Mouse (Mus musculus) kidney, embryonic 16.5 days (tissue): ENCODE results near the gene 2010300C02Rik. TPM values are rescaled to one million over a fixed set of nuclear protein-coding genes. Genes with fewer than 3 reads are reported as not detected.
"Not testable (repeated sequence)": the region's sequence is repeated elsewhere in the genome, so short reads cannot be mapped to it uniquely, and the experiment has no call there.

Source experiments
- ATAC-seq: fragments of 200-750 bp; cut with Nextera tagmentation; 2 replicates; pipeline ENCODE4 v1.8.0; 2017; ENCODE audit warnings: moderate TSS enrichment; ENCODE audit not compliant: low FRiP score, low TSS enrichment
- H3K27ac ChIP-seq: fragments of 300-500 bp; sonication (generic); 2 replicates; pipeline ENCODE4 v1.5.1; 2014; ENCODE audit warnings: low read length
- H3K27me3 ChIP-seq: fragments of 300-500 bp; sonication (generic); 2 replicates; pipeline ENCODE4 v1.6.1; 2014; ENCODE audit warnings: low read length, control low read depth, mixed read lengths; ENCODE audit not compliant: insufficient read depth
- H3K36me3 ChIP-seq: fragments of 300-500 bp; sonication (generic); 2 replicates; pipeline ENCODE4 v1.6.1; 2014; ENCODE audit warnings: low read length, control low read depth, mixed read lengths; ENCODE audit not compliant: insufficient read depth
- H3K4me1 ChIP-seq: fragments of 300-500 bp; sonication (generic); 2 replicates; pipeline ENCODE4 v1.6.1; 2014; ENCODE audit warnings: low read length, control low read depth, mixed read lengths; ENCODE audit not compliant: insufficient read depth
- H3K4me2 ChIP-seq: fragments of 300-500 bp; sonication (generic); replicated peaks from 2 replicates; pipeline ENCODE4 v1.6.1; 2014; ENCODE audit warnings: low read depth, low read length
- H3K4me3 ChIP-seq: fragments of 300-500 bp; sonication (generic); 2 replicates; pipeline ENCODE4 v1.5.1; 2014; ENCODE audit warnings: mild to moderate bottlenecking, low read length
- H3K9ac ChIP-seq: fragments of 300-500 bp; sonication (generic); replicated peaks from 2 replicates; pipeline ENCODE4 v1.6.1; 2014; ENCODE audit warnings: low read length
- H3K9me3 ChIP-seq: fragments of 300-500 bp; sonication (generic); 2 replicates; pipeline ENCODE4 v1.6.1; 2016; ENCODE audit warnings: low read length, control low read depth
- WGBS: fragments of 180-500 bp; shearing (Covaris S2); extraction: QIAGEN DNeasy Blood & Tissue Kit; methylation state at CpG from one replicate; pipeline ENCODE4 v1.1.7; 2014; 5-methylcytosine and 5-hydroxymethylcytosine counted together
- polyA plus RNA-seq: library from polyadenylated mRNA; unstranded; fragments of >200 nt; fragmentation: Nextera tagmentation; extraction: Ambion mirVana; gene quantifications from 2 replicates; pipeline ENCODE4 v1.2.1, GENCODE M21; 2015

Gene 2010300C02Rik
- polyA plus RNA-seq, 1 experiment from 2014 or later: 2.4 TPM

DNA sequence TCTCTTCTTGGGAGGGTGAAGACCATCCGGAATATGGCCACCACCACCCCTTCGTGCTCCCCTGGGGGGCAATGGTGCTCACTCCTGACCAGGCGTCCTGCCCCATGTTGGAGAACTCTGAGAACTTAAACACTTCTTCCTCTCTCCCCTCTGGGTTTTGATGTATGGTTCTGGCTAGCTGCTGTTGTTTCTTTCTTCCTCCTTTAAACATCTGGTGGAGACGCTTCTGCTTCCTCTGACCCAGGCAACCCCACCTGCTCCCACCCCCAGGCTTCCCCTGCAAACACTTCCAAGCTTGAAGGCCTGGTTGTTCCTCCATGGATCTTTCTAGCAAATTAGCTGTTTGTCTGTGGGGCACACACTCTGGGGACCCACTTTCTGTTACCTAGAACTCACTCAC, 117.6 kb downstream of the 2010300C02Rik start:
- 87% methylated on average over 4 of the region's 4 CpGs for WGBS

DNA sequence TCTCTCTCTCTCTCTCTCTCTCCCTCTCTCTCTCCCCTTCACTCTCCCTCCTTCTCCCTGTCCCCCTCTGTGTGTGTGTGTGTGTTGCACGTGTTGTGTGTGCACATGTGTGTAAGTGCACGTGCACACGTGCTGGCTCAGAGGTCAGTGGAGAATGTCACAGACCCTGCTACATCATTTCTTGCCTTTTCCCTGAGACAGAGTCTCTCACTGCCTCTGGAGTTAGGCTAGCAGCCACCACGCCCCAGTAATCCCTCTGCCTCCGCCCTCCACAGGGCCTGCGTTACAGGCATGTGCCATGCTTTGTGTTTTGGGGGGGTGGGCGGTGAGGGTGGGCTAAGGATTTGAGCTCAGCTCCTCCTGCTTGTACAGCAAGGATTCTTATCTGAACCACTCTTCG, 118.4 kb downstream of the 2010300C02Rik start:
- Histone ChIP-seq H3K27ac (no peak overlapping the region), H3K4me1 (0 out of 2 replicates have a peak, but pooled peaks cover 3% of the 10 kb centered on the region), H3K9ac (no peak overlapping the region), H3K9me3 (no peaks in the 10 kb centered on the region), H3K4me3 (no peak overlapping the region), H3K36me3 (no peaks in the 10 kb centered on the region), H3K27me3 (no peaks in the 10 kb centered on the region), H3K4me2 (no peak overlapping the region)
- WGBS: 84% methylated on average over 8 of the region's 8 CpGs
- ATAC-seq: no peak

More for the DNA sequence above, 117.6 kb downstream of the 2010300C02Rik start:
- no peak overlapping the region for H3K4me3 ChIP-seq
- no peak overlapping the region for H3K9ac ChIP-seq
- no peaks in the 10 kb centered on the region for H3K27me3 ChIP-seq
- H3K27ac ChIP-seq: no peak overlapping the region
- ATAC-seq: no peak
- H3K36me3 ChIP-seq: no peaks in the 10 kb centered on the region
- H3K4me2 ChIP-seq: no peak overlapping the region
- no peaks in the 10 kb centered on the region for H3K9me3 ChIP-seq
- 0 out of 2 replicates have a peak, but pooled peaks cover 3% of the 10 kb centered on the region for H3K4me1 ChIP-seq

DNA sequence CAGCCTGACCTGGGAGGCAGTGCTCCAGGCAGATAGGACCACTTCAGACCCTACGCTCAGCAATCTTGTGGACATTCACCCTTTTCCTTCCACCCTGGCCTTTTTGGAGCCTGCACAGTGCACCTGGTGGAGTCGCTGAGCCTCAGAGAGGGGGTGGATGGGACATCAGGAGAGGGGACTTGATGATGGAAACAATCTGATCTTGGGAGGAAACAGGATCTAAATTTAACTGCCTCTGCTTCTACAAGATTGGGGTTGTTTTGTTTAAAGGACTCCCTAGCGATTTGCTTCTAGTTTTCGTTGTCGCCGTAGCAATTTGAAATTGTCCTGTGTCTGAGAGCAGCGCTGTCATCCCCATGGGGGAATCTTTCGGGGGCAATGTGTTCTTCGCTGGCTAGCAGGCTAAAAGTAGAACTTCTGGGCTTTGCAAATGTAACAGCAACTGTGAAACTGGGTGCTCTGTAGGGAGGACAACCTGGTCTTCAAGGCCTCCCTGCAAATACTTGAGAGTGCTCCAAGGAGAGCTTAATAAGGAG, 119.2 kb downstream of the 2010300C02Rik start:
- Histone ChIP-seq H3K4me2 (no peak overlapping the region), H3K4me1 (0 out of 2 replicates have a peak, but pooled peaks cover 3% of the 10 kb centered on the region), H3K9me3 (no peaks in the 10 kb centered on the region), H3K9ac (no peak overlapping the region), H3K36me3 (no peaks in the 10 kb centered on the region), H3K4me3 (no peak overlapping the region), H3K27ac (no peak overlapping the region), H3K27me3 (no peaks in the 10 kb centered on the region)
- 55% methylated on average over 9 of the region's 9 CpGs for WGBS
- ATAC-seq: no peak

DNA sequence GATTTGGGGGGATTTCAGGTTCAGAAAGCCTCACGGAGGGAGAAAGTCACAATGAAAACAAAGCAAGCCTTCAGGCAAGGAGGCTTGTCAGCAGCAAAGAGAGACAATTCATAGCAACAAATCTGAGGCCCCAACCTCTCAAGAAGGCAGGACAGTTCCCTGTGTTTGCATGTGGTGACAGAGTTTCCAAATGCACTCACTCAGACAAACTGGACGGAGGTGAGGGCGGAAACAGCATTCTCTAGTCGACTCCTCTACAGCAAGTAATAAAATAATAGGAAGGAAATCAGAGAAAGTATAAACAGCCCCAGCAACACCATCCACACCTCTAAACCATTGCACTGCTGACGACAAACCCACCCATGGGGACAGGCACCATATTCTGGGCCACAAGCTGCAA, 120.9 kb downstream of the 2010300C02Rik start:
- Histone ChIP-seq H3K27me3 (no peaks in the 10 kb centered on the region), H3K27ac (no peak overlapping the region), H3K9me3 (no peaks in the 10 kb centered on the region), H3K36me3 (no peaks in the 10 kb centered on the region), H3K4me1 (0 out of 2 replicates have a peak, but pooled peaks cover 3% of the 10 kb centered on the region), H3K4me3 (no peak overlapping the region), H3K9ac (no peak overlapping the region), H3K4me2 (no peak overlapping the region)
- ATAC-seq: no peak
- WGBS: 55% methylated on average over 5 of the region's 5 CpGs

DNA sequence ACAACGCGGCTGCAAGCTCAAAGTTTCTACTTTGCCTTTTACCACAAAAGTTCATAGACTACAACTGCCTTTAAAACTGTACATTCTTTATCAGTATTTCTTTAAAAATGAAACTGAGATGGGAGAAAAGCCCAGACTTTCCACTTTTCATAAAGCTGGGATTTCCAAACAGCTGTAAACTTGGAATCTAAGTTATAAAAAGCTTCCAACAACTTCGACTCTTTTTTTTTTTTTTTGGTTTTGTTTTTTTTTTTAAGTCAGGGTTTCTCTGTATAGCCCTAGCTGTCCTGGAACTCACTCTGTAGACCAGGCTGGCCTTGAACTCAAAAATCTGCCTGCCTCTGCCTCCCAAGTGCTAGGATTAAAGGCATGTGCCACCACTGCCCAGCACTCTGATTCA, 125.1 kb downstream of the 2010300C02Rik start:
- not testable (repeated sequence) for H3K4me1 ChIP-seq, H3K4me3 ChIP-seq, H3K27me3 ChIP-seq, ATAC-seq, H3K4me2 ChIP-seq, H3K27ac ChIP-seq, H3K9me3 ChIP-seq, H3K9ac ChIP-seq, H3K36me3 ChIP-seq
- WGBS: 81% methylated on average over 3 of the region's 3 CpGs

DNA sequence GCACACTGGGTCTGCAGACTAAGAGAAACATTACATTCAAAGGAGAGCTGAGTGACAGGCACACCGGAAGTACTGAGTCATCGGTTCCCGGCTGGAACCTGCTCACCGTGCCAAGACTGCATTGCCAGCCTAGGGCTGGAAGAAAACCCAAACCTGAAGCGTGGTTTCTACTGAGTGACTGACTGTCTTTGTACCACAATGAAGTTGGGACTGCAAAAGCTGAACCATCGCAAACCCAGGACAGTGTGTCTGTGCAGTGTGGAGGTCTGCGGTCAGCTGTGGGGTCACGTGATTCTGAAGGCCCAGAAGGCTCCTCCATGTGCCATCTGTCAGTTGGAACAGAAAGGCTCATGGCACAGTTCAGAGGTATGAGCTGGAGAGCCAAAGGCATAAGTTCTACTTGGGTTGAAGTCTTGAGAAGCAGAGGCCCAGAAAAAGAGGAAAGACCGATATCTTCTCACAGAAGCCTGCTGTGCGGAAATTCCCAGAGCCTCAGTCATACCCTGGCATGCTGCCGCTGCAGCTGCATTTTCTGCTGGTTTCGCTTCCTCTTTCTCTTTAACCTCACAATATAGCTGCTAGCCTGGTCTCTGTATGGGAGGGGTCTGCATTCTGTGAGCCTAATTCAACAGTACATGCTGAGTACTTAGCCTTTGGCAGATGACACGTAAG, 133.9 kb downstream of the 2010300C02Rik start:
- no peaks in the 10 kb centered on the region for H3K9me3 ChIP-seq
- ATAC-seq: no peak
- H3K4me3 ChIP-seq: no peak overlapping the region
- H3K27me3 ChIP-seq: no peaks in the 10 kb centered on the region
- WGBS: 84% methylated on average over 13 of the region's 13 CpGs
- no peak overlapping the region for H3K27ac ChIP-seq
- H3K36me3 ChIP-seq: no peaks in the 10 kb centered on the region
- no peak overlapping the region for H3K9ac ChIP-seq
- H3K4me1 ChIP-seq: no peaks in the 10 kb centered on the region
- H3K4me2 ChIP-seq: no peak overlapping the region

DNA sequence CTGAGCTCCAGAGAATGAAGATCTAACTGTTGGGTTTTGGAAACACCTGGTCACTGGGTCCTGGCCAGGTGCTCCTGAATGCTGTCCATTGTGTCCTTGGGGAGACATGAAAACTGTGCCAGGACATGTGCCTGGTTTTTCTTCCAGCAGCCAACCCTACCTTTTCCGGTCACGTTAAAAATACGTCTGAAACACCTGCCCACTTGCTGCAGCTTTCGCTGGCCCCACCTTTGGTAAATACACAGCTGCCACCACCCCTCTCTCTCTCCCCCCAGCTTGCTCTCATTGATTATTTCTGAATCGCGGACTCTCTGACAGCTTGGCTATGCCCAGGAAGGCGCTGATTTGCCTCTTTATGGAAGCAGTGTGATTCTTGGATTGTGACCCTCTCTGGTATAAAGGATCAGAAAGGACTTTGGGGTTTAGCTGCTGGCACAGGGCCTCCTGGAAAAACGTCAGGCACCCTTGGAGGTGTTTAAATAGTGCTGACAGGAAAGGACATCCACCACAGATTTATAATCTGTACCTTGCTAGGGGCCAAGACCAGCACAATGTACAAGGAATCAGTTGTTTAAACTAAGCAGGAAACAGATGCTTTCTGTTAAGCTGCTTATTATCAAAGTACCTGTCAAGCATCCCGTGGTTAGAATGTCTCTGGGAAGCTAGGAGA, 136.0 kb downstream of the 2010300C02Rik start:
- no peak overlapping the region for H3K9ac ChIP-seq
- no peak overlapping the region for H3K4me3 ChIP-seq
- no peaks in the 10 kb centered on the region for H3K36me3 ChIP-seq
- H3K27me3 ChIP-seq: no peaks in the 10 kb centered on the region
- no peak overlapping the region for H3K4me2 ChIP-seq
- WGBS: 71% methylated on average over 9 of the region's 9 CpGs
- no peak overlapping the region for H3K27ac ChIP-seq
- ATAC-seq: no peak
- no peaks in the 10 kb centered on the region for H3K4me1 ChIP-seq
- H3K9me3 ChIP-seq: no peaks in the 10 kb centered on the region

DNA sequence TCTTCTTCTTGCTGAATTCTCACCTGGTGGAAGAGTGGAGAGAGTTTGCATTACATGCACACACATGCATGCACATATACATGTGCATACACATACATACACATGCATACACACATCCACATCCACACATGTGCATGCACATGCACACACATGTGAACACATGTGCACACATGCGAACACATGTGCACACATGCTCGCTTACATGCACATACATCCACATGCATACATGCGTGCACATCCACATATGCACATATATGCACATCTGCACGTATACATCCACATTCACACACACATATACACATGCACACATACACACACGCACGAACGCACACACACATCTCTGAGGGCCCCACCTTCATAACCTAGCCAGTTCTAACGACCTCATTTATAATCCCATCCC, 136.7 kb downstream of the 2010300C02Rik start:
- no peak for ATAC-seq

DNA sequence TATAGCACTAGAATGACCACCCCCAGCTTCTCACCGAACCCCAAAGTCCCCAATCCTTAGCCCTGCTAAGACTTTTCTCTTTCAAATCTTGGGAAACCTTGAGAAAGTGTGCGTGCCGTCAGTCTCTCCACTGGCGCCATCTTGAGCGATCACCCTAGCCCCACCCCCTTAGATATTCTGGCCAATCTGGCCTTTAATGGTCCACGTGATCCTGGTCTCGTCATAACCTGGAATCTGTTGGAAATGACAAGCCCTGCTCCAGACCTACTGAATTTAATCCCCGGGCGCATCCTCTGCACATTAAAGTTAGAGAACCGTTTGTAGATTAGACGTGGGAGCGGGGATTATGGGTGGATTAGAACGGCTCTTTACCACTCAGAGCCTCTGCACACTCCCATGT, 140.2 kb downstream of the 2010300C02Rik start:
- no peaks in the 10 kb centered on the region for H3K27me3 ChIP-seq
- no peak overlapping the region for H3K4me2 ChIP-seq
- 0 out of 2 replicates have a peak, but pooled peaks cover 4% of the 10 kb centered on the region for H3K9me3 ChIP-seq
- no peak for ATAC-seq
- H3K36me3 ChIP-seq: no peaks in the 10 kb centered on the region
- WGBS: 97% methylated on average over 13 of the region's 13 CpGs
- H3K9ac ChIP-seq: no peak overlapping the region
- H3K4me3 ChIP-seq: no peak overlapping the region
- H3K4me1 ChIP-seq: no peaks in the 10 kb centered on the region
- H3K27ac ChIP-seq: no peak overlapping the region

More for the DNA sequence above, 136.7 kb downstream of the 2010300C02Rik start:
- H3K4me2 ChIP-seq: no peak overlapping the region
- no peaks in the 10 kb centered on the region for H3K9me3 ChIP-seq
- H3K36me3 ChIP-seq: no peaks in the 10 kb centered on the region
- no peaks in the 10 kb centered on the region for H3K27me3 ChIP-seq
- no peak overlapping the region for H3K9ac ChIP-seq
- no peak overlapping the region for H3K4me3 ChIP-seq
- no peaks in the 10 kb centered on the region for H3K4me1 ChIP-seq
- no peak overlapping the region for H3K27ac ChIP-seq
- WGBS: 87% methylated on average over 8 of the region's 8 CpGs
